Mouse (Mus musculus) layer of hippocampus, adult 9-10 months (tissue): ENCODE measurements around the gene Shprh.
A peak's percentile ranks its signal among the peaks of the same experiment; 100 is the strongest.
"Not testable (repeated sequence)": the region's sequence is repeated elsewhere in the genome, so short reads cannot be mapped to it uniquely, and the experiment has no call there.

Experiments
- DNase-seq: peaks from one replicate; pipeline ENCODE4 v3.0.0; 2022; ENCODE audit warnings: low spot score

Gene Shprh

DNA sequence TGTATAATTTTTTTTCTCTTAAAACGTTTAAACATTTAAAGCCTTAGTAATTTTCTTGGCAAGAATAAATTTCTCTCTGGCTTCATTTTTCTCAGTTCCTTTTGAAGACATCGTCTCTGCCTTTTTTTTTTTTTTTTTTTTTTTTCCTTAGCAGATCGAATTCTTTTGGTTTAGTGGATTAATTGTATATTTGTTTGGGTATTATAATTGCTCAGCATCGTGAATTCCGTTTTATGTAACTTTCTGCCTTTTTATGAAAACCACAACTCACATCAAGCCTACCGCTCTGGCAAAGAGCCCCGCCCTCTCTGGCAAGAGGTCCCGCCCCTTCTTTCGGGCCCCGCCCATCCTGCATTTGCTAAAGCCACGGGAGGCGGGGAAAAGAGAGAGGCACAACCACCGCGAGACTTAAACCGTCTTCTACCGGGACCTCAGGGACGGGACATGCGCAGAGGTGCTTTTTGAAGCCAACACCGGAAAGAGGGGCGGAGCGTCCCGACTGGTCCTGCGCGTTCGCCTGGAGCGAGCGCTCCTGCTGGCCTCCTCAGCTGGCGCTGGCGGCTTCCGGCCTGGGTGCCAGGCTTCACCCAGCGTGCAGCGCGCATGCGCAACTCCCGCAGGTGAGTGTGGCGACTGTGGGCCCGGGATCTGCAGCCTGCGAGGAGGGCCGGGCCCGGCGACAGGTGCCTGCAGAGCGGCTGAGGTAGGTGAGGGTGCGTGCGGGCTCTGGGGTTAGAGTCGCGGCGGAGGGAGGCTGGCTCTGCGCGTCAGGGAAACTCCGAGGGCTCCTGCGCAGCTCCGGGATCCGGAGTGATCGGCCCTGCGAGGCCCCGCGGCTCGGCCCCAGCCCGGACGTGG, at the start of gene Shprh:
Gene Shprh (plus strand): TSS at position 544 of the 858 bp plus-strand sequence.
- peak; percentile 90 for DNase-seq

DNA sequence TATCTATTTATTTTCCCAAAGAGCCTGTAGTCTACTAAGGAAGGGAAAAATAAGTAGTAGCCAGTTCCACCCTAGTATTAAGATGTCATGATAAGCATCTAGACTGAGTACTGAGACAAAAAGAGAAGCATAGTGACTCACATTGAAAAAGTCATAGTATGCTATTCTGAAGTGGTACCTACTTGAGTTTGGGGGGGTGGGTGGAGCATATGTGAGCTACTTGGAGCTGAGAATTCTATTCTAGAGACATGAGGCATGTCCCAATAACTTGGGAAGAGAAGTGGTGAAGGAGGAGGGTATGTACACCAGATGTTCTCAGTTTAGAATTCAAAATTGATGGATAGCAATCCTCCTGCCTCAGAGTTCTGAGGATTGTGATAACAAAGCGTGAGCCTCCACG, 27.4 kb upstream of the Shprh start:
- DNase-seq = no peak

DNA sequence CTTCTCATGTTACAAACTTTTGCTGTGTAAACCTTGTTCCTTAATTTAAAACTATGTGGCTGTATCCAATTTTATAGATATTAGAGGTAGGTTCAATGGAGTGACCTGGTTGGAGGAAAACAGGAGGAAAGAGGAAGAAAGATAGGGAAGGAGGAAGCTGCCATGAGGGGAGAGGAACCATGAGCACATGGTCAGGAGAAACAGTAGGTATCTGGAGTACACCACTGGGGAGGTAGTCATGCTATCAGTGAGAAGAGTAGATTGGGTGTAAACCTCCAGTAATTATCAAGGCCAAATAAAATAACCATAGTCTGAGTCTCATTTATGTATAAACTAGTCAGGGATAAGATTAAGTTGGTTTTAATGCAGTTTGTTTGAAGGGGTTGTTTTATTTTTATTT, 3.6 kb upstream of the Shprh start:
- DNase-seq = no peak

DNA sequence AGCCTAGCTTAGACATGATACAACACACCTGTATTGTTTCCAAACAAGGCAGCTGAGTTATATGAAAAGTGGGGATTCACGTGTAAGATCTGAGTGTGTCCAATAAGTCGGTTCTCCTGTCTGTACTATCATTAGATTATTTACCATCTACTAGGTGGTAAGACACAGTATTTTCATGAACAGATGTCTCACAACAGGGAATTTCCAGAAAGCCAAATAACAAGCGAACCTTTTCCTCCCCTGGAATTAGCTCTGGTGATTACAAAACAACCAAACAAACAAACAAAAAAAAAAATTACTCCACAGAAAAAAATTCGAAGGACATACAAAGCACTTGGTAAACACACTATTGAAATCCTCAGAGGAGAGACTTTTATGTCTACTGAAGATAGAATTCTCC, 781 bp upstream of the Shprh start:
- no peak for DNase-seq

DNA sequence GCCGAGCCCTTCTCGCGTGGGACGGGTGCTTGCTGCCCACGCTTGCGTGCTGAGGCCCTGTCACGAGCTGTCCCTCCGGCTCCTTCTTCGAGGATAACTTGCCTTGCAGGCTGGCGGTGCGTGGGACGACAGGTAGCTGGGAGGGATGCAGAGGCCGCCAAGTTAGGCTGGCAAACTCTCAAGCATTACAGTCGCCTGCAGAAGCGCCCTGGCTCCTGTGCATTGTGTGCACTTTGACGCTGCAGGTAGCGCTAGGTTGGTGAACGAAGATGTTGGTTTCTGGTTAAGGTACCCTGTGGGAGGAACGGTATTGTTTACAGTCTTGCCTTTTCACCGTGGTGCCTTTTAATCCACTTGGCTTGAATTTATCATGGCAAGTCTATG, 507 bp downstream of the Shprh start:
- no peak for DNase-seq

DNA sequence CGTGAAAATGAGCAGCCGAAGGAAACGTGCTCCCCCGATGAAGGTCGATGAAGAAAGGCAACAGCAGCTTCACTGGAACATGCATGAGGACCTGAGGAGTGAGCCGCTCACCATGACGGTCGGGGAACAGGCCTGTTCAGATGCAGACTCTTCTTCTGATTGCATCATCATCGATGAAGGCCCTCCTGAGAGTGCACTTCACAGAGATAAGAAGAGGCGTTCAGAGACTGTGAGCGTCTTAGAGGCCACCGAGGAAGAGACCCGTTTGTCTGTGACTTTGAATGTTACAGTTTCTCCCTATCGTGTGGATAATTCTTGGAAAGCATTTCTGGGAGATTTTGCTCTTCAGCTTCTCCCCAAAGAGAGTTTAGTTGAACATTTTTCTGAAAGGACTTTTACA, 2.4 kb downstream of the Shprh start:
- DNase-seq = no peak

DNA sequence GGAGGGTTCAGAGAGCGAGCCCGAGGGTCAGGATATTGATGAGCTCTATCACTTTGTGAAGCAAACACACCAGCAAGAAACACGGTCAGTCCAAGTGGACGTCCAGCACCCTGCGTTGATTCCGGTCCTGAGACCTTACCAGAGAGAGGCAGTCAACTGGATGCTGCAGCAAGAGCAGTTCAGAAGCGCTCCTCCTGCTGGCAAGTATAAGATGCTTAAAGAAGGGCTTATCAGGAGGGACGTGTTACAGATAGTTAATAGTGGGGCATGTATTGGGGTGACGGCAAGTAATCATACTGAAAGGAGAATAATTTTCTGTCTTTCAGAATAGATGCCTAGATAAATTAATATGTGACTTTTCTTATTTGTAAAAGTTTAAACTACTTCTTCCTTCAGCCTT, 7.8 kb downstream of the Shprh start:
- no peak for DNase-seq

DNA sequence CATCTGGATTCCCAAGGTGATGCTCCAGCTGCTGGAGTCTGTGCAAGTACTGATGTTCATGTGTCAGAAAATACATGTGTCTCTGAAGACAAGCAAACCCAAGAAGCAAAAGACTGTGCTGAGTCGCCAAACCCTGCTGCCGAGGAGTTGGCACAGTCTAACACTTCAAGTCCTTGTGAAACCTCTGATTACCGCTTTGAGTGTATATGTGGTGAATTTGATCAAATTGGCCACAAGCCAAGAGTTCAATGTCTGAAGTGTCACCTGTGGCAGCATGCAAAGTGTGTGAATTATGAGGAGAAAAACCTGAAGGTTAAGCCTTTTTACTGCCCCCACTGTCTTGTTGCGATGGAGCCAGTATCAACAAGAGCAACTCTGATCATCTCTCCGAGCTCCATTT, 15.3 kb downstream of the Shprh start:
- DNase-seq = no peak

DNA sequence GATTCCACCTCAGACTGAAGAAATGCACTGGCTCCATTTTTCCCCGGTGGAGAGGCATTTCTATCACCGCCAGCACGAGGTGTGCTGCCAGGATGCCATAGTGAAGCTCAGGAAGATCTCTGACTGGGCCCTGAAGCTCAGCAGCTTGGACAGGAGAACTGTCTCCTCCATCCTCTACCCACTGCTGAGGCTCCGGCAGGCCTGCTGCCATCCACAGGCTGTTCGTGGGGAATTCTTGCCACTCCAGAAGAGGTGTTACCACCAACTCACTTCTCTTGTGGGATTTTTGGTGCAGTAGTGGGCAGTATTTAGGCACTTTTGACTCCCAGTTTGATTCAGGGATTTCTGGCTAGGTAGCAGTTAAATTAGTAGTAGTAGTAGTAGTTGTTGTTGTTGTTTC, 21.0 kb downstream of the Shprh start:
- DNase-seq = no peak

DNA sequence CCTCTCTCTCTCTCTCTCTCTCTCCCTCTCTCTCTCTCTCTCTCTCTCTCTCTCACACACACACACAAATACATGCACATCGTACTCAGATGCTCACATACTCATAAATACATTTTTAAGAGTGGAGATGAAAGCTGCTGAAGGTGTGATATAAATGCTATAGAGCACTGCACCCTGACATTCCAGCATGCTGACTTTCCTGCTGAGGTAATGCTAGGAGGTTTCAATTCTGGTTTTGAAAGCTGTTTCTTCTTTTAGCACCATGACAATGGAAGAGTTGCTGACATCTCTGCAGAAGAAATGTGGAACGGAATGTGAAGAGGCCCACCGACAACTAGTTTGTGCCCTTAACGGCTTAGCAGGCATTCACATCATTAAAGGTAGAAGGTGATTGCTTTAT, 22.4 kb downstream of the Shprh start:
- DNase-seq = no peak

DNA sequence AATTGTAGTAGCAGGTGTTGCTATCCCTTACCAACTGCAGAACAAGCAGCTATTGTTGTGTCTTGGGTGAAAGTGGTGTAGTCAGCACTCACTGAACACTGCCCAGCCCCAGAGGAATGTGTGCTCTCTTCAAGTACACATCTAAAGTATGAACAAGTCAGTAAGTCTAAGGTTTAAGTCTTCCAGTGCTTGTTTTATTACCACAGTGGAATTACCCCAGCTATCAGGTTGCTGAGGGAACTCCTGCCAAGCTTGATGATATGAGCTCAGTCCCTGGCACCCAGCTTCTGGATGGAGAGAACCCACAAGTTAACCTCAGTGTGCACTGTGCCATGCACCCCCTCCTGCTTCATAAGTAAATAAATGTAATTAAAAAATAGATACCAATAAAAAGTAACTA, 23.3 kb downstream of the Shprh start:
- DNase-seq = no peak

DNA sequence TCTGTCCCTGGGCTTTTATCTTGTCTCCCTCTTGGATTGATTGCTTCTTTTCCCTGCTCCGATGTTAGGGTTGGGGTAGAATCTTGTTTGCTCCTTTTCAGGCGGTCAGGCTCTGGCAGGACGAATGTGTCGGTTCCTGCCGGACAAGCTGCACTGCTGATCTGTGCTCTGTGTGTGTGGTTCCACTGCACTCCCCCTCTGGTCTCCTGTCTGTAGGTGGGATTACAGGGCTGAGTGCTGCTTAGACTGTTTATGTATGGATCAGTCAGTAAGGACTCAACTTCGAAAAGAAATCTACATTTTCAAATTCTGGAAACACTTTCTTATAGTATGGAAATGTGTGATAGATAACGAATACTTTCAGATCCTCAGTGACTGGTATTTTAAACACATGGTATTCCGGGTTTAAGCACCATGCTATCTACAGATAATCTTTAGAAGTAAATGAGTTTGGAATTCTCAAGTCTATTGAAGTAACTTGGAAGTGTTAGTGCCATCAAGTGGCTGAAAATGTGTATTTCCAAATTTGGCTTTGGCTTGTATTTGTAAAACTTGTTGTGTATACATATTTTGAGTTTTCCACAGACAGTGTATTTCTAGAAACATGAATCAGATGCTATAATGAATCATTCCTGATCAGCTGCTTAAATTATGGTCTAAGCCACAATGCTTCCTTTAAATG, 26.7 kb downstream of the Shprh start:
- DNase-seq = no peak

DNA sequence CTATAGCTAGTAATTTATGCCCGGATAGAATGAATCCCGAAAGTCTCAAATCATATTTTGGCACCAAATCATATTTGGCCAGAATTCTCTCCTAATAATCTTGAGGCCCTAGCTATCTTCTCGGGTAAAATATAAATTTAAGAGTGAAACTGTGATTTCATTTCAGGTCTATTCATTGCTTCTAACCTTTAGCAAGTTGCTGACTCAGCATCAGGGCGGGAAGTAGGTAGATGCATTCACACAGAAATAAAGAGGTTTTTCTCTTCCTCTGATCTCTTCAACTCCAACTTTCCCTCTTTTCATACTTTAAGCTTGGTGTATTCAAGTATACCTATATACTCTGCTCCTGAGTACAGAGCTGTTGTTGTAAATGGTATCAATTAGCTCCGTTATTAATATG, 30.9 kb downstream of the Shprh start:
- no peak for DNase-seq

DNA sequence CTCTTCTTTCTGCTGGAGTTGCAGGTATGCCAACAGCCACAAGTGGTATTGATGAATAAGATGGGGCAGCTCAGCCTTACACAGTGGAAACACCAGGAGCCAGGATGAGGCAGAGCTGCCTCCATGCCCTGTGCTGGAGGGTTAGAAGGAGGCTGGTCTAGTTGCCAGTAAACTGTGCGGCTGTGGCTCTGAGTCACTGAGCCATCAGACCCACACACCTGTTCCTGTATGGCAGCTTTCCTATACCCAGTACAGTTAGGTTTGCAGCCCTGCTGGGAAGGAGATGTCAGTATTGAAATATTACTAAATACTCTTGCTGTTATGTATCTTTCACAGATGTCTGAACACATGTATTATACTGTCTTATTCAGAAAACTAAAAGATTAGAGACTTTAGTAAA, 48.1 kb downstream of the Shprh start:
- no peak for DNase-seq

DNA sequence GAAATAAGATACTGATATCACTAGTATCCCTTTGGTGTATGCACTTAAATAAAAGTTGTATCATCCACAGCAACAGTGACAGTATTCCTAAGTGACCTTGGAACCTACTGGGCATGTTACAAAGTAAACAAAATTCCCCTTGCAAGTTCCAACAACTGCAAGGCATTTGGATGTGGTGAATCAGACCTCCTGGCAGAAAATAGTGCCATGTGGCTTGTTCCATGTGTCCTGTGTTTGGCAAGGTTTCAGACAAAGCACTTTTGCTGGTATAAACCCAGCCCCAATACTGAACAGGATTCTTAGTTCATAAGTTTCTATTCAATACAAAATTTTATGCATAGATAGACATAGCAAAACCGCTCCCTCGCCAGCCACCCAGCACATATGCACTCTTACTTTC, 49.1 kb downstream of the Shprh start:
- peak; percentile 32 for DNase-seq

DNA sequence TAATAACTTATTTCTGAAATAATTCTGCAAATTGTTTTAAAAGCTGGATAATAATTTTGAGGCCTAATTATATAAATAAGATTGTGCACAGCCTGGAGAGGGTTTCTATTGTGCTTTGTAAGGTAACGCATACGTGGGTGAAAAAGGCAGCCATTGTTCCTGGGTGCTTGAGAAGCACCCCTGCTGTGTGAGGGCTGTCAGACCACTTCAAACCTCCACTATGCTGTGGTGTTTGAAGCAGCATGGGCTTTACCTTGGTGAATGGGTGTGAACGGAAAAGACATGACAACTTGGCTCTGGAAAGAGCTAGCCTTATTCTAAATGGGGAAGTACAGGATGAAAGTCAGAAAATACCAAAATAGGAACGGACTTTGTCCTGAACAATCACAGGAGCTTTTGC, 50.8 kb downstream of the Shprh start:
- no peak for DNase-seq

DNA sequence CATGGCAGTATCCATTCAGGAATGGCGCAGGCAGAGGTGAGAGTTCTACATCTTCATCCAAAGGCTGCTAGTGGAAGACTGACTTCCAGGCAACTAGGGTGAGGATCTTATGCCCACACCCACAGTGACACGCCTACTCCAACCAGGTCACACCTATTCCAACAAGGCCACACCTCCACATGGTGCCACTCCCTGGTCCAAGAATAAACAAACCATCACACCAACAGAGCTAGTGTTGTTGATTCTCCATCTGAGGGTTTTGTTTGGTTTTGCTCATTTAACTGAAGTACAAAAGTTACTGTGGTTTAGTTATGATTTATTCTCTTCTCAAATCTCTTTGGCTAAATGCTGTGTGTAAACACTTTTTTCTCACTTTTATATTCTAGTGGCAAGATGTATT, 56.7 kb downstream of the Shprh start:
- not testable (repeated sequence) for DNase-seq

DNA sequence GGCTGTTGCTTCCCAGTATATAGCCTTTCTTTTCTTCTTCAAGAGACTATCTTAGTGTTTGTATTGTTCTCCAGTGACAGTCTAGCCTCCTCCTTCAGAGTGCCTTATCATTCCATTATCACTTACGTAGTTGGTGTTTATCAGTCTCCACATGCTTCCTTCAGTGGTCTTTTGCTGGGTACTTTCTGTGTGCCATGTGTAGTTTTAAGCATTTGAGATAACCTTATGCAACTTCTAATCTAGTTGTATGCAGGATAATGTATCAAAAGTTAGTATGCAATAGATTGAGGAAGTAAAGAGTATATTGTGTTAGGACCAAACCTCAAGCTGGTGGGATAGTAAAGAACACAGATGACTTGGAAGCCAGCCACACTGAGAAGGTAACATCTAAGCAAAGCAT, 59.4 kb downstream of the Shprh start:
- DNase-seq = no peak

DNA sequence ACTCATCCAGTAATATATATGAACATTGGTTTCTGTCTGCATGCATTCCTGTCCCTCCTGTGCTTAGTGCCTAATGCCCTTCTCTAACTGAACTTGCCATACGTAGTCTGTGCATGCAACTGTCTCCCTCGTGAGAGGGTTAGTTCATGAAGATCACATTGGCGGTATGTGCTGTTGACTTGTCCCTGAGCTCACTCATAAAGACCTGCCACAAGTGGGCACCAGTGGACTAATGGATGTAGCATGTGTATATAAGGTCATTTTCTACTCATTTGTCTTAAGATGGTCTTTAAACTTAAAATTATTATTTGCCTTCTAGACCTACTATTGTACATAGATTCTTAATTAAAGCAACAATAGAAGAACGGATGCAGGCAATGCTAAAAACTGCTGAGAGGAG, 62.8 kb downstream of the Shprh start:
- no peak for DNase-seq

DNA sequence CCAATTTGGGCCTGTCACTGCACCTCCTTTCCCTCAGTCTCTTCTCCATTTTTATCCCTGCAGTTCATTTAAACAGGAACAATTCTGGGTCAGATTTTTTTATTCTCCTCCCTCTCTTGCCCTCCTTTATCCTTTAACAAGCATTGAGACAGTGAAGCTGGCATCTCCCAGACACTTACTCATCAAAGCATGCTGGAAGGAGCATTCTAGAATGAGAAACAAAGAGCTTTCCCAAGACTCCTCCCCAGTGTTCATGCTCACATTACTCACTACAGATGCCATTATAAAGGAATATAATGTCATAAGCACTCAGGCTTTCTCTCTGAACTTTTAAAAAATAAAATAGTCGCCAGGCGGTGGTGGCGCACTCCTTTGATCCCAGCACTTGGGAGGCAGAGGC, 77.2 kb downstream of the Shprh start:
- DNase-seq = no peak

DNA sequence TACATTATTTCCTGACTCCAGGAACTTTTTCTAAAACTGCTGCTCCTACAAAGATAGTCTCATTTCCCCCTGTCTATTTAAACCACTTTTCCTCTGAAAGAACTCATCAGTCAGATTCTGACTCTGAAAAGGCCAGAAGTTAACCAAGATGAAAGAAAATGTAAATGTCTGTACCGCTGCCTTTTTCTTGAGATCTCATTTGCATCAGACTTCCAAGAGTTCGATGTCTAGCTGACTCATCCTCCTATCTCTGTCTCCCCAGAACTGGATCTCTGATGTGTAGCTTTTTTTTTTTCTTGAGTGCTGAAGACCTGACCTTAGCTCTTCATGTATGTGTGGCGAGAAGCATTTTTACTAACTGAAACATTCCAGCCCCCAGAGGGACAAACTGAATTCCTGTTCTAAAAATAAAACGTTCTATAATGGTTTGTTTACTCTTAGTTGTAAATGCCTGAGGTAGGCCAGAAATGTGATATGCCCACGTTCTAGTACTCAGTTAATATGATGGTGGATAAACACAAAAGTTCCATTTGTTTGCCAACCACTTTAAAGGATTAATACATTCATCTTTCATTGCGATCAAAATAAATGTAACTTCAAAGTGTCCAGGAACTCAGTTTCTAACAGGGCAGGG, 80.4 kb downstream of the Shprh start:
- DNase-seq = no peak

DNA sequence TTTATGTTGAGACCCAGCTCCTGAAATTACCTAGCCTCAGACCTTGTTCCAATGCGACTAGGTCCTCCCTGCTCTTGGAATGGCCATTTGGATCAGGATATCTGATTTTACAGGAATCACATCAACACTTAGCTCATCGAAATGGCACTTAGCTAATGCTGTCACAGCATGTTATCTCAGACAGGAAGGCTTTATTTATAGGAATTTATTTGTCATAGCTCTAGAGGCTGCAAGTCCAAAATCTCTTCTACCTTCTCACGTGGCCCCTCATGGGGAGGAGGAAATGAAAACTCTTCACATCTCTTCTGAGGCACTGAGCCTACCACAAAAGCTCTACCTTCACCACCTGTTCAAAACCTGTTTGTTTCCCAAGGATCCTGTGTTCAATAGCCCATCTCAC, 84.0 kb downstream of the Shprh start:
- no peak for DNase-seq

DNA sequence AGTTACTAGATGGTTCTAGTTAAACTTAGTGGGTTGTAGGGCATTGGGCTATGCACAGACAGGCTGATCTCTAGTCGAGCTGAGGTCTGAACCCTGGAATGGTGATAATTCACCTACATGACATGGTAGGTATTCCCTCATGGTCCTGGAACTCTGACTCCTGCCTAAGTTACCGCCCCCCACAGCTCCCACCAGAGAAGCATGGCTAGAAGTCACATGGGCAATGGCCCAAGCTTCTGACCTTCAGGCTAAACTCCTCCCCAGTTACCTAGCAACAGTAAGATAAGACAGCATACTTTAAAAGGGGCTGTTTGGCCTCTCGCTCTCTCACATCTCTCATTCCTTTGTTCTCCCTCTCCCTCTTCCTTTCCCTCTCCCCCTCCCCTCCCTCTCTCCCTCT, 93.8 kb downstream of the Shprh start:
- DNase-seq = not testable (repeated sequence)
